Mouse (Mus musculus) urinary bladder, adult 18-20 months (tissue): ENCODE measurements around the gene Pon2.
A peak's percentile ranks its signal among the peaks of the same experiment; 100 is the strongest.

Experiments used
- DNase-seq, 2 experiments: peaks; one replicate each; pipeline ENCODE4 v3.0.0; 2022; ENCODE audit warnings: low spot score in 2 of 2, mixed read lengths in 2 of 2

Pon2 gene

GRCm38 (mm10) chr6:5292841-5293240, 5.4 kb downstream of the Pon2 start:
- no peak for DNase-seq

DNA sequence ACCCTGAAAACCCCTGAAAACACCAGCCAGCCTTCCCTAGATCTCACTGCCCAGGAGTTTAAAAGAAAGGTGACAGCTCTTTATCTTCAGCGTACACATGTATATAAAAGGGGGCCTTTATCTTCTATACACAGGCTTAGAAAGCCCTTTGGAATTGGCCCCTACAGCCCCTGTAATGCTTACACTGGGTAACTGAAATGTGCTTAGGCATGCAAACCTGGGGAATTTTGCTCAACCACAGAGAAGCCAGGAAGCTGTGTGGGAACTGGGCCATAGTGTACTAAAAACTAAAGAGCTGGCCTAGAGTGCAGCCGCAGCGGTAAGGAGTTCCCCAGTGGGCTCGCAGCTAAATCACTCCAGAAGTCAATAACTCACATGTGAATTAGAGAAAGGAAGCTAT, 6.8 kb downstream of the Pon2 start:
- no peak for DNase-seq

DNA sequence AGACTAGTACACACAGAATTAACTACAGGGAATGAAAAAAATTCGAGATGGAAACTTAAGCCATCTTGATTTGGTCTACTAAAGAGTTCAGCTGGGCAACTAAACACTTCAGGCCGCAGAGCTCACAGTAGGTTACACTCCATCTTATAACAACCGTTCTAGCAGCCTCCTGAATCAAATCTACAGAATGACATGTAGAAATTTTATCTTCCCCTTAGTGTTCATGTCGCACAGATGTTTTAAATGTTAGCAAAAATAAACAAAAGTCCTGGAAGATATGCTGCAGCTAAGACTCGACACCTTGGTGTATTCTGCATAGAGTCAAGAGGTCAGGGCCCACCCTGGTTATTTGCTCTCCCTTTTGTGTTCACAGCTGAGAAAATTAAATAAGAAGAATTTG, 10.3 kb downstream of the Pon2 start:
- no peak for DNase-seq

DNA sequence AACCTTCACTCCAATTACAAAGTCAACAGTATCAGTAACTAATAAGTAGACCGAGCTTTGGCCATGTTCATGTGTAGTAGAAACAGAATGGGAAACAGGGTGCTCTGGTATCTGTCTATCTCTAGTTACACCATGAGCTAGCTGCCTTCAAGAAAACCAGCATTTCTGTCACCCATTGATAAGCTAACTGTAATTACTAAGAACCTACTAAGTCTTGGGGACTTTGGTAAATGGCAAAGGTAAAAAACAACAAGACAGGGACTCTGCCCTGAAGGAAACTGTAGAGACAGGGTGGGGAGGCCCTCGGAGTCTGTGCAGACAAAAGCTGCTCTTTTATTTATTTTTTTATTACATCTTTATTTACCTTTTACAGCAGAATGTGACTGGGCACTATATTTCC, 10.9 kb downstream of the Pon2 start:
- no peak for DNase-seq

DNA sequence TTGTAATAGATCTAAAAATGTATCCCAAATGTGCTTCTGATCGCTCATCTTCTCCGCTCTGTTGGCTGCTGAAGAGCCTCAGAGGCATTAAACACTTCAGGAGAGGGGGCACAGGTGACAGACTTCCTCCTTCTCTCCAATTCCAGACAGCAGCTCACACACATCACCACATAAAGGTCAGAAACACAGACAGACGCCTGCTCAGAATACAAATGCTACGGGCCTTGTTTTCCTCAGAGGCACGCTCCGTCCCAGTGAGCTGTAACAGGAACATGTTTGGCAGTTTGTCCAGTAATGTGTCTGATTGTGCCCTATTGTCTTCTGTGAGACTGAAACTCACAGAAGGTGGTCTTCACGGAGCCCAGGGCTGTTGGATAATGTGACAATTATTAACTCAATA, 15.8 kb downstream of the Pon2 start:
- DNase-seq = no peak

DNA sequence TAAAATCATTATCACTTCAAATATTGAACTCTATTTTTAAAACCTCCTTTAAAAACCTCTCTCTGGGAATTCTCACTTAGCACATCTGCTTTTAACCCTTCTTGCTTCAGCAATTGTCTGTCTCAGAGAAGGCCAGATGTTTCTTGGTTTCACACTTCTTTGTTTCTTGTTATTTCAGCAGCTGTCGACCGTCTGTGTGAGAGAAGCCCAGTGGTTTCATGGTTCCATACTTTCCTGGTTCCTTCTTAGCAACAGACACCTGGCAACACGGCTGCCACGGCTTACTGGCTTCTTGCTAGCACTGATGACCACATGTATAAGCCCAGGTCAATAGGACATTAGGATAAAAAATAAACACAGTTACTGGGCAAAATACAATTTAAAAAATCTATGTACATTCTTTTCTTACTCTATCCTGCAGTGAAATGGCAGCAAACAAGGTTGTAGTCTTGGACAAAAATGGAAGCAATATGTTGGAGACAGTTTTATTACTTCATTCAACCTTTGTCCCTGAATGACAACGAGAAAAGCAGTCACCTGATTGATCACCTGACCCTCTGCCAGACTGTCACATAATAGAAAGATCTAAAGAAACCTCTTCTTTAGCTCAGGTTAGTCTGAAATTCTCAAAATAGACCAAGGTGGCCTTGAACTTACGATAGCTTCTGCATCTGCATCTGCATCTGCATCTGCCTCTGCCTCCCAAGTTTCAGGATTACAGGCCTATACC, 17.5 kb downstream of the Pon2 start:
- DNase-seq = no peak

- DNase-seq = no peak
These were observed 20.3 kb downstream of the Pon2 start for GRCm38 (mm10) chr6:5277972-5278371.

GRCm38 (mm10) chr6:5269641-5270040, 28.6 kb downstream of the Pon2 start:
- DNase-seq = no peak

- no peak for DNase-seq
These were observed 33.5 kb downstream of the Pon2 start for GRCm38 (mm10) chr6:5264793-5265192.

DNA sequence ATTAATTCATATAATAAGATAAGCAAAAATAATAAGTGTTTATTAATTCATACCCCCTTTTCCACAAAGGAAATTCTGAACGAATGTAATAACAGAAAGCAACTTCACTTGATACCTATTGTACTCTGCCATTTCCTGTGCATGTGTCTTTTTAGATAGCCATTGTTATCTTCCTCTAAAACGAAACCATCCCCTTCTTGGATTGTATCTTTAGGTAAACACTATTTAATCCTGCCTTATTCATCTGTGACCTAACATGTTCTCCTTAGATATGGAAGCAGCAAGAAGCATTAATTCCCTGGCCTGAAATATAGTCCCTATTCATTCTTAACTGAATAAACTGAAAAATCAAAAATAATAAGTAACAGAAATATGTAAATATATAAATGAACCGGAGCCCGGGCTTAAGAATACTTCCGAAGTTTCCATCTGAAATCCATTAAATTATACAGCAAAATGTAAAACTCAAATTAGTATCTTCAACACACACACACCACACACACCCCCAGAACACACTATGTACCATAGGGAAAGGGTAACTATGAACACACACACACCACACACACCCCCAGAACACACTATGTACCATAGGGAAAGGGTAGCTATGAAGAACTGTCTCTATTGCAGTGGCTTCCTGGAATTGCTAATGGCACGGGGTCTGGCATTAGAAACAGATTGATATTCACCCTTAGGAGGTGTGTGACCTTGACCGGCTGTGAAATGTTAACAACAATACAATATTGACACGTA, 34.8 kb downstream of the Pon2 start:
- DNase-seq = no peak

GRCm38 (mm10) chr6:5262322-5263249, 35.7 kb downstream of the Pon2 start:
- DNase-seq = no peak

DNA sequence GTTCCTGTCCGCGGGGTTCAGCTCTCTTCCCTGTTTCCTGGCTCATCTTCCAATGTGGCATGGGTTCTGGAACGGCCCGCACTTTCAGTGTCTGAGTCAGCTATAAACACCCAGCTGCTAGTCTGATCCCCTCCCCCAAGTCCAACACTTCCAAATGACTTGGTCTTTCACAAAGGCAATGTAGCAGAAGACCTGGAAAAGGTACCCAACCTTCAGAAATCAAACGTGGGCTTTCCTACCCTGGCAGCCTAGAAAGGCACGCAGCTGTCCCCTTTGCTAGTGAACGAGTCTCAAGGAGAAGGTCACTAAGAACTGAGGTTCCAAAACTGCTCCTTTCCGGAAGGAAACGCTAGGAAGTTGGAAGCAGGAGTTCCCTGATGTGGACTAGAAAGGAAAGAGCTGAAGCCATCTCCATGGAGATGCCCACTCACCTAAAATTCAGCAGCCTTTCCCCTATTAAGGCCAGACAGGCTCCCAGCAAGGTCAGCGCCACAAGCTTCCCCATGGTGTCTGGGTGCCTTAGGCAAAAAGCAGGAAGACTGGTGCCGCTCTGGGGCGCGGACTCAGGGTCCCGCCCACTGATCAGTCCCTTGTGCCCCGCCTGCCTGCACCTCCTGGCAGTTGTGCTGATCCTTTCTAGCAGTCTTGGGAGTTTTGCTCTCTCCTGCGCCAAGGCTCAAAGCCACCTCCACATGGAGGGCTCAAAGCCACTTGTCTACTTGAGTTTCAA, 42.4 kb downstream of the Pon2 start, which contains the start of gene Pon3:
Gene Pon3 (minus strand): TSS at position 565 of the 730 bp plus-strand sequence.
- DNase-seq = peak; percentile 55 to 58

DNA sequence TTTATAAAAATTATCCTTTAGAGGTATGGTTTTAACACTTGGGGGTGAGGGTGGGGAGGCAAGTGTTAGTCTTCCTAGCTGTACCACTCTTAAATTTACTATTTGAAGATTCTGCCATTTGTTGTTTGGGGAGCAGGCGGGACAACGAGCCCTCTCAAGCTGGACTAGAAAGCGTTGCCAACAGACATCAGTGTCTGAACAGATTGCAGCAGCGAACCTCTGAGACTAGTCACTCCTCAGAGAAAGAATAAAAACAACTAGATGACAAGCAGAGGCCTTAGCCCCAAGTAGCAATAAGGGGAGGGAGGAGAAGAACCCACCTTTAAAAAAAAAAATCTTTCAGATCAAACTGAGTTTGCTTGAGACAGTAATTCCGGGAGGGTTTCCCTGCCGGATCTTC, 43.0 kb downstream of the Pon2 start:
- no peak for DNase-seq

DNA sequence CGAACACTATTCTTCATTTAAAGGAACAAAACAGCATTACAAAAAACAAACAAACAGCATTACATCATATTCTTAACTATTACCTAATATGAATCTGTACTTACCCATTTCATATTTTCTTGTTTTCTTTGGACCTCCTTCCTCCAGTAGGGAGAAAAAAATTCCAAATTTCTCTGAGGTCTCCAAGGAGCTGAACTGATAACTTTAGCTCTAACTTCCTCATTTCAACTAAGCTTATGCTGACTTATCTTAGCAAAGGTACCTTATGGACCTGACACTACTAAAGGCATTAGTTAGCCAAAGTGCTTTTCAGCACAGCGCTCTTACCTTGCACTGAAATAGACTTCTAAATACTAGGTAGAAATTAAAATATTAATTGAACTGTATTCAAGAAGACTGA, 43.4 kb downstream of the Pon2 start:
- DNase-seq = no peak

- DNase-seq = no peak
These were observed 52.3 kb downstream of the Pon2 start for GRCm38 (mm10) chr6:5245926-5246325.

DNA sequence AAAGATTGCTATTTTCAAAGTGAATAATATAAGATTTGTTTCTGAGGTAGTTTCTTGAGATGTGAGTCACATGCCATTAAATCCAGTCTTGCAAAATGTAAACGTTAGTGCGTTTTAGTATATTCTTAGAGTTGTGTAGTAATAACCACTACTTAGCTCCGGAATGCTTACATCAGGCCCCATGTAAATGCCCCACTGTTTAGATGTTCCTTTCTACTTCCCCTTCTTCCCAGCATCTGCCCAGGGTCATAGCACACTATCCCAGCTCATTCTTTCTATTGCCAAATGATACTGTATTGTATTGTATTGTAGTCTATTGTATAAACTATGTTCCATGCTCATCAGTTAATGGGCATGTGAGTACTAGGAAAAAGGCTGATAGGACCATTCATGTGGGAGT, 59.5 kb downstream of the Pon2 start:
- no peak for DNase-seq

GRCm38 (mm10) chr6:5237510-5237909, 60.7 kb downstream of the Pon2 start:
- DNase-seq = no peak

GRCm38 (mm10) chr6:5236843-5237371, 61.3 kb downstream of the Pon2 start:
- no peak for DNase-seq

DNA sequence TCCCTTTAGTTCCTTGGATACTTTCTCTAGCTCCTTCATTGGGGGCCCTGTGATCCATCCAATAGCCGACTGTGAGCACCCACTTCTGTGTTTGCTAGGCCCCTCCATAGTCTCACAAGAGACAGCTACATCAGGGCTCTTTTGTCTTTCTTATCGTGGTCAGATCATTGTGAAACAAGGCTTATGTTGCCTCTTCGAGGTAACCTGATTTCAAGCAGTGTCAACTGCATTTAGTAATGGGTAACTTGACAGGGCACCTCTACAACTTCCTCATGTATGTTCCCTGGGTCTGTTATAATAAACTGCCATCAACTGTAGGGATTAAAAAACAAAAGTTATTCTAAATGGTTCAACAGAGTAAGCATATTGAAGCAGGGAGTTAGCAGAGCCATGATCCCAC, 63.7 kb downstream of the Pon2 start:
- DNase-seq = no peak

DNA sequence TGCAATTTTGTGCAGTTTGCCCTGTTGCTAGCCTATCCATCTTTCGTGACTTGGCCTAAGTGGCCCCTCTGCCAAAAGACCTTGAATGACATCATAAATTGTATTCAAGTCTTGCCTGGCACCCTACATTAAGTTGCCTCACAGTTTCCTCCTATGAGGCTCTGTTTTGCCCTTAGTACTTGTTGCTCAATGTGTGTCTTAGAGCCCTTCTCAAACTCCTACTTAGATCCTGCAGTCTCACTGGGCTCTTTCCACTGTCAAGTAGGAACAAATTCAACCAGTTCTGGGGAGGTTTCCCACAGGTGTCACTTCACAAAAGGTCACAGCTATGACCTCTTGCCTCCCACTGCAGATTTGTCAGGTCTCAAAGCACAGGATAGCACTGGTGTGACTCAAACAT, 64.4 kb downstream of the Pon2 start:
- no peak for DNase-seq

- DNase-seq = no peak
These were observed 66.2 kb downstream of the Pon2 start for GRCm38 (mm10) chr6:5232022-5232421.
